Mouse (Mus musculus) kidney, postnatal 4 days (tissue): ENCODE results near the gene 4931428L18Rik.
"Not testable (repeated sequence)": the region's sequence is repeated elsewhere in the genome, so short reads cannot be mapped to it uniquely, and the experiment has no call there.

Experiments used
- DNase-seq, 2 experiments: peaks; one replicate each; pipeline ENCODE4 v3.0.0; 2021; ENCODE audit warnings: mixed read lengths in 2 of 2

Gene 4931428L18Rik

GRCm38 (mm10) chr1:31058196-31058595, 164.3 kb downstream of the 4931428L18Rik start:
- DNase-seq = no peak

- peak in 1 of 2 experiments; percentile 11 for DNase-seq
Measured at GRCm38 (mm10) chr1:31051370-31051921, 171.0 kb downstream of the 4931428L18Rik start.

- DNase-seq = no peak
Measured at GRCm38 (mm10) chr1:31049954-31050652, 172.4 kb downstream of the 4931428L18Rik start.

- no peak for DNase-seq
Measured at GRCm38 (mm10) chr1:31043208-31043607, 179.3 kb downstream of the 4931428L18Rik start.

- no peak for DNase-seq
Measured at GRCm38 (mm10) chr1:31042793-31043192, 179.7 kb downstream of the 4931428L18Rik start.

GRCm38 (mm10) chr1:31033851-31034534, 188.5 kb downstream of the 4931428L18Rik start:
- DNase-seq = peak; percentile 7 to 35

GRCm38 (mm10) chr1:31032351-31032750, 190.1 kb downstream of the 4931428L18Rik start:
- no peak for DNase-seq

- no peak for DNase-seq
Measured at GRCm38 (mm10) chr1:31023173-31023572, 199.3 kb downstream of the 4931428L18Rik start.

- DNase-seq = no peak
Measured at GRCm38 (mm10) chr1:31019283-31019682, 203.2 kb downstream of the 4931428L18Rik start.

GRCm38 (mm10) chr1:31017377-31017776, 205.1 kb downstream of the 4931428L18Rik start:
- no peak for DNase-seq

- DNase-seq = no peak
Measured at GRCm38 (mm10) chr1:31016068-31016467, 206.4 kb downstream of the 4931428L18Rik start.

GRCm38 (mm10) chr1:31015261-31015660, 207.2 kb downstream of the 4931428L18Rik start:
- DNase-seq = no peak

- DNase-seq = not testable (repeated sequence)
Measured at GRCm38 (mm10) chr1:30977868-30978267, 244.6 kb downstream of the 4931428L18Rik start, which contains the start of gene AC153137.1. TSS of gene AC153137.1 (minus strand) at chr1:30977968.

GRCm38 (mm10) chr1:30977239-30977638, 245.2 kb downstream of the 4931428L18Rik start:
- peak in 1 of 2 experiments; percentile 2 for DNase-seq

- no peak for DNase-seq
Measured at GRCm38 (mm10) chr1:30951795-30952194, 270.7 kb downstream of the 4931428L18Rik start.

GRCm38 (mm10) chr1:30950456-30950835, 272.0 kb downstream of the 4931428L18Rik start:
- DNase-seq = no peak

GRCm38 (mm10) chr1:30949710-30950455, 272.6 kb downstream of the 4931428L18Rik start:
- DNase-seq = peak; percentile 97 to 99

- DNase-seq = peak; percentile 70 to 83
Measured at GRCm38 (mm10) chr1:30948950-30949639, 273.4 kb downstream of the 4931428L18Rik start.

GRCm38 (mm10) chr1:30948361-30948949, 274.0 kb downstream of the 4931428L18Rik start:
- DNase-seq = peak; percentile 40 to 61
